Mouse (Mus musculus): ENCODE results near the gene Ccar1.

GRCm38 (mm10) chr10:62808766-62809165, 16.7 kb upstream of the Ccar1 start:
- TF ChIP-seq CTCF (IDR thresholded peaks at IDR 0.05; ENCODE audit: borderline replicate concordance, control insufficient read depth, extremely low read depth, insufficient read depth, low read length, poor library complexity) (no peak), POLR2A (IDR thresholded peaks at IDR 0.05; ENCODE audit: control insufficient read depth, extremely low read depth, insufficient read depth, low read length, poor library complexity) (no peak)
